Mouse (Mus musculus) liver, adult 2 months (tissue): ENCODE measurements around the gene Vps37b. TPM values are rescaled to one million over a fixed set of nuclear protein-coding genes. Genes with fewer than 3 reads are reported as not detected.

Experiments
- DNase-seq: peaks from one replicate; pipeline ENCODE4 v3.0.0-alpha.2; 2011; ENCODE audit warnings: low read depth, low spot score; ENCODE audit errors: extremely low read depth
- H3K27ac ChIP-seq: fragments of 200-500 bp; replicated peaks from 2 replicates; pipeline ENCODE4 v1.5.1; 2012; ENCODE audit warnings: low read depth, mild to moderate bottlenecking, control low read depth, inconsistent platforms, low read length; ENCODE audit not compliant: insufficient read depth
- H3K27me3 ChIP-seq: fragments of 200-500 bp; 2 replicates; pipeline ENCODE4 v1.6.1; 2012; ENCODE audit warnings: mild to moderate bottlenecking, moderate library complexity, low read length, inconsistent platforms; ENCODE audit not compliant: control insufficient read depth, insufficient read depth
- H3K36me3 ChIP-seq: fragments of 200-500 bp; 2 replicates; pipeline ENCODE4 v1.6.1; 2012; ENCODE audit warnings: low read length, inconsistent platforms; ENCODE audit not compliant: control insufficient read depth, insufficient read depth
- H3K4me1 ChIP-seq: fragments of 200-500 bp; 2 replicates; pipeline ENCODE4 v1.6.1; 2011; ENCODE audit warnings: low read length; ENCODE audit not compliant: control insufficient read depth, insufficient read depth
- H3K4me3 ChIP-seq: fragments of 200-500 bp; 2 replicates; pipeline ENCODE4 v1.5.1; 2011; ENCODE audit warnings: low read depth, mild to moderate bottlenecking, control low read depth, low read length, moderate library complexity; ENCODE audit not compliant: insufficient read depth
- H3K79me2 ChIP-seq: fragments of 200-500 bp; 2 replicates; pipeline ENCODE4 v1.6.1; 2012; ENCODE audit warnings: inconsistent platforms, mild to moderate bottlenecking, low read length, moderate library complexity; ENCODE audit not compliant: control insufficient read depth, insufficient read depth
- H3K9ac ChIP-seq: fragments of 200-500 bp; 2 replicates; pipeline ENCODE4 v1.6.1; 2012; ENCODE audit warnings: low read depth, mild to moderate bottlenecking, control low read depth, inconsistent platforms, low read length
- CTCF ChIP-seq: fragments of 200-500 bp; IDR thresholded peaks from 2 replicates; pipeline ENCODE4 v1.5.1; 2011; ENCODE audit warnings: low read depth, low read length, control low read depth
- POLR2A ChIP-seq: fragments of 200-500 bp; IDR thresholded peaks from 2 replicates; pipeline ENCODE4 v1.6.1; 2011; ENCODE audit warnings: low read length, control low read depth; ENCODE audit not compliant: insufficient read depth; ENCODE audit errors: extremely low read depth
- WGBS: fragments of 180-500 bp; shearing (Covaris S2); methylation state at CpG from one replicate; pipeline ENCODE4 v1.1.7; 2018; 5-methylcytosine and 5-hydroxymethylcytosine counted together
- polyA plus RNA-seq: library from polyadenylated mRNA; depleted of rRNA; stranded (reverse); fragments of >200 nt; gene quantifications from 2 replicates; pipeline ENCODE4 v1.2.3, GENCODE M21; 2012; rRNA removed
- total RNA-seq: library from RNA; depleted of rRNA; stranded (reverse); fragments of >200 nt; gene quantifications from 2 replicates; pipeline ENCODE4 v1.2.3, GENCODE M21; 2014; rRNA removed

Vps37b gene
- 4.4 and 6.2 TPM in 2 replicates for total RNA-seq
- 27.3 and 31.4 TPM in 2 replicates for polyA plus RNA-seq

DNA sequence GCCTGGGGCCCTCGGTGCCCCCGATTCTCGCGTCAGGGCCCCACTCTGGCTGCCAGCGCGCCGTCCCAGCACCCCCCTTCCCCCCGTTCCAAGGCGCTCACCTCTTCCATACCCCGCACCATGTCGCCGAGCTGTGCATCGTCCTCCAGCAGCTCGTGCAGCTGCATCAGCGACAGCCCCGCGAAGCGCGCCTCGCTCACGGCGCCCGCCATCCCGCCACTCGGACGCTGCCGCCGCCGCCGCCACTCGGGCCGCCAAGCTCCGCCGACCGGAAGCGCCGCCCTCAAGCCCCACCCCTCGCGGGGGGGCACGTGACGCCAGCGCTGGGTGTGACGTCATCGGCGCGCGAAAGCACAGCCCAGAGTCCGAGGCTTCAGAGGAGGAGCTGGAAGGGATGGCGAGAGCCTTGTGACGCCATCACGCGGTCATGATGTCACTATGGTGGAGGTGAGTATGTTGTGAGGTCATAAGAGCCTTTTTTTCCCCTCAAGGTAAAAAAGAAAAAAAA, at the start of gene Vps37b:
Vps37b (minus strand) TSS at position 270 of the 508 bp plus-strand sequence.
- no peaks in the 10 kb centered on the region for H3K36me3 ChIP-seq
- H3K79me2 ChIP-seq: peaks cover 28% of the 10 kb centered on the region; the same call in 1 of the 2 replicates
- H3K4me1 ChIP-seq: peaks cover 32% of the 10 kb centered on the region
- no peaks in the 10 kb centered on the region for H3K27me3 ChIP-seq
- peak within 1 kb of the TSS; percentile 99 for H3K9ac ChIP-seq
- peak within 1 kb of the TSS; percentile 90 for H3K27ac ChIP-seq
- no peak for DNase-seq
- H3K4me3 ChIP-seq: peak within 1 kb of the TSS; percentile 98
- TF ChIP-seq POLR2A (peak; percentile 82), CTCF (no peak)
- under 1% methylated on average over 52 of the region's 52 CpGs for WGBS

- 84% methylated on average over 17 of the region's 17 CpGs for WGBS
Observed at GRCm38 (mm10) chr5:124079880-124080279, 47.8 kb upstream of the Vps37b start.

DNA sequence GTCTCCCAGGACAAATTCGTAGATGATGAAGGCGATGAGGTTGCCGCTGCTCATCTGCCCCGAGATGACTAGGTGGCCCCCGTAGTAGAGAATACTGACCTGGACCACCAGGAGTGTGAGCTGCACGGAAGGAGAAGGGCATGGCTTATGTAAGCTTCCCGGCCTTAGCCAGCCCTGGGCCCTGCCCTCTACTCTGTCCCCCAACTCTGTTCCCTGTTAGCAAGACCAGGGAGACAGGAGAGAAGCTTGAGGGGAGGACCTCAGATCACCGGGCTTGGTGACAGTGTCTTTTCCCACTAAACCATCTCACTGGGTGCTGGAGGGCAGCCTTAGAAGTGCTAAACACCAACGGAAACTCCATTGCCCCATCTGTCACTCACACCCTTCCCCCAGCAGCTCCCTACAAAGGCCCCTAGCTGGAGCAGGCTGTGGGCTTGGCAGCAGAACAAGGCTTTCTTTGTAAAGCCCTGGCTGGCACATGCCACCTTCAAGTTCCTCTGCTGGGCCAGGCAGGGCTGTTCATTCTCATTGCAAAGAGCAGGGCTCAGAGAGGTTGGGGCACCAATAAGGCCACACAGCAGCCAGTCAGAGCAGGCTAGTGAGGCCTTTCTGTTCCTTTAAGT, 46.8 kb upstream of the Vps37b start:
- Histone ChIP-seq H3K27me3 (no peaks in the 10 kb centered on the region), H3K36me3 (no peaks in the 10 kb centered on the region), H3K4me1 (no peaks in the 10 kb centered on the region), H3K27ac (no peak overlapping the region), H3K79me2 (no peaks in the 10 kb centered on the region), H3K9ac (no peak overlapping the region), H3K4me3 (no peak overlapping the region)
- 87% methylated on average over 9 of the region's 9 CpGs for WGBS
- DNase-seq: no peak
- TF ChIP-seq POLR2A: no peak
- TF ChIP-seq CTCF: no peak

More at GRCm38 (mm10) chr5:124079880-124080279, 47.8 kb upstream of the Vps37b start:
- Histone ChIP-seq H3K27me3 (no peaks in the 10 kb centered on the region), H3K79me2 (no peaks in the 10 kb centered on the region), H3K4me1 (no peaks in the 10 kb centered on the region), H3K27ac (no peak overlapping the region), H3K4me3 (no peak overlapping the region), H3K36me3 (no peaks in the 10 kb centered on the region), H3K9ac (no peak overlapping the region)
- DNase-seq: no peak
- no peak for TF ChIP-seq POLR2A

GRCm38 (mm10) chr5:124077856-124078460, 45.9 kb upstream of the Vps37b start:
- Histone ChIP-seq H3K36me3 (no peaks in the 10 kb centered on the region), H3K27ac (no peak overlapping the region), H3K4me3 (no peak overlapping the region), H3K4me1 (no peaks in the 10 kb centered on the region), H3K79me2 (no peaks in the 10 kb centered on the region), H3K9ac (no peak overlapping the region), H3K27me3 (no peaks in the 10 kb centered on the region)
- TF ChIP-seq CTCF (no peak), POLR2A (no peak)
- DNase-seq: no peak
- 81% methylated on average over 6 of the region's 6 CpGs for WGBS

- no peaks in the 10 kb centered on the region for H3K27me3 ChIP-seq
- no peak for TF ChIP-seq POLR2A
- no peak for TF ChIP-seq CTCF
- DNase-seq: no peak
- no peaks in the 10 kb centered on the region for H3K79me2 ChIP-seq
- H3K4me1 ChIP-seq: no peaks in the 10 kb centered on the region
- H3K9ac ChIP-seq: no peak overlapping the region
- 88% methylated on average over 13 of the region's 13 CpGs for WGBS
- no peaks in the 10 kb centered on the region for H3K36me3 ChIP-seq
- H3K4me3 ChIP-seq: no peak overlapping the region
- H3K27ac ChIP-seq: no peak overlapping the region
Observed at GRCm38 (mm10) chr5:124077241-124077640, 45.2 kb upstream of the Vps37b start.

DNA sequence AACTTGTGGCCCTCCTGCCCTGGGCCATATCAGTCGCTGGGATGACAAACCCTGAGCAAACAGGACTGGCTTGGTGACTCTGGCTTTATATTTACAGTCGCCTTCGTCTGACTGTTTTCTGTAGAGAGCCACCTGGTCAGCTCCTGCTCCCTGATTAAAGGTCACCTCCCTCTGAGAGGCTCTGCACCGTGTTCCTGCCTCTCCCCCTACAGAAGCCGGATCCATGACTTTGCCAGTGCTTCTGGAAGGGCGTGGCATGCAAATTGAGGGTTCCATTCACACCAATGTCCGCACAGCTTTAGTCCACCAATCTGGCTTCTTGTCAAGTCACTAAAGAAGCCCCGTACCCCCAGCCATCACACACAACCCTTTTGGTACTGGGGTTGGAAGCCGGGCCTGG, 44.5 kb upstream of the Vps37b start:
- no peak overlapping the region for H3K27ac ChIP-seq
- no peak overlapping the region for H3K9ac ChIP-seq
- no peaks in the 10 kb centered on the region for H3K36me3 ChIP-seq
- no peaks in the 10 kb centered on the region for H3K79me2 ChIP-seq
- peak; percentile 65 for DNase-seq
- WGBS: 38% methylated on average over 9 of the region's 9 CpGs
- H3K27me3 ChIP-seq: no peaks in the 10 kb centered on the region
- no peak overlapping the region for H3K4me3 ChIP-seq
- H3K4me1 ChIP-seq: no peaks in the 10 kb centered on the region
- TF ChIP-seq CTCF: no peak
- TF ChIP-seq POLR2A: no peak
